Mouse (Mus musculus): ENCODE measurements at regions not wholly inside any gene's neighbourhood (a gene's known extent, or its start where the extent isn't known, plus 50 kb on each side); places are given as distances from the start of the nearest gene placed in this dataset.

DNA sequence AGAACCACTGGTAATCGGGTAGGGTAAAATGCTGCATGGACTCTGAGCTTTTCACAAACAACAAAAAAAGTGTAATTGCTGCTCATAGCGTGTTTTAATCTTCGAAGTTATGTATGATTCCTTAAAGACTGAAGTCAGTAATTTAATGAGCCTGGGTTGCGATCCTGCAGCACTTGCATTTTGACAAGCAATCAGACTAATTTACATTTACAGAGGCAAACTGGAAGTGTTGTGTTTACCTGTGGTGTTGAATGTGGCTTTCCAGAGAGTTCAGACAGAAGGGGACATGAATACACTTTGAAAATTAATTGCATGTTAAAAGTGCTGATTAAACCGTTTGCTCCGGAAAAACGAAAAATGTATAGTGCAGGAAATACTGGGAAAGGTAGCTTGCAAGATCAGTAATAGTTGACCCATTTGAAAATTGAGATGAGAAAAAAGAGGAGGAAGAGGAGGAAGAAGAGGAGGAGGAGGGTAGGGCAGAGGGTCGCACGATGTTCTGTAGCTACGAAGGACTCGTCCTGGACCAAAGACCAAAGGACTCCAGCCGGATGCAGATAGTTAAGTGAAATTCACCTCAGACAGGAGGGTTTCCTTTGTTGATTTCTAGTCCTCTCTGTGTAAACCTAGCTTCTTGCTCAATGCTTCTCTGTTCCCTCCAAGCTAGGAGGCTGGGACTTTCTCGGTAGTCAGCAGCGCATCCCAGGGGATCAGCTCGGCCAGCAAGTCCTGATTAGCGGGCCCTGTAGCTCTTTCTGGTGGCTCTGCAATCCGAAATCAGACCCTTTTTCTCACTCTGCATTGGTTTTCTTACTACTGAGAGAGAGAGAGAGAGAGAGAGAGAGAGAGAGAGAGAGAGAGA is 1589.0 kb downstream of the 4930444P10Rik start:
- TF ChIP-seq POLR2A (IDR thresholded peaks at IDR 0.05; ENCODE audit: borderline replicate concordance, extremely low read depth, insufficient read depth, insufficient read length, poor library complexity, severe bottlenecking), result no peak
- no peak for TF ChIP-seq CTCF (IDR thresholded peaks at IDR 0.05; ENCODE audit: borderline replicate concordance, extremely low read depth, insufficient read depth, insufficient read length)

Measured in brain, embryonic 14.5 days (tissue).